ENCODE assay signal across 8 mouse cellular contexts in the genomic region with DNA sequence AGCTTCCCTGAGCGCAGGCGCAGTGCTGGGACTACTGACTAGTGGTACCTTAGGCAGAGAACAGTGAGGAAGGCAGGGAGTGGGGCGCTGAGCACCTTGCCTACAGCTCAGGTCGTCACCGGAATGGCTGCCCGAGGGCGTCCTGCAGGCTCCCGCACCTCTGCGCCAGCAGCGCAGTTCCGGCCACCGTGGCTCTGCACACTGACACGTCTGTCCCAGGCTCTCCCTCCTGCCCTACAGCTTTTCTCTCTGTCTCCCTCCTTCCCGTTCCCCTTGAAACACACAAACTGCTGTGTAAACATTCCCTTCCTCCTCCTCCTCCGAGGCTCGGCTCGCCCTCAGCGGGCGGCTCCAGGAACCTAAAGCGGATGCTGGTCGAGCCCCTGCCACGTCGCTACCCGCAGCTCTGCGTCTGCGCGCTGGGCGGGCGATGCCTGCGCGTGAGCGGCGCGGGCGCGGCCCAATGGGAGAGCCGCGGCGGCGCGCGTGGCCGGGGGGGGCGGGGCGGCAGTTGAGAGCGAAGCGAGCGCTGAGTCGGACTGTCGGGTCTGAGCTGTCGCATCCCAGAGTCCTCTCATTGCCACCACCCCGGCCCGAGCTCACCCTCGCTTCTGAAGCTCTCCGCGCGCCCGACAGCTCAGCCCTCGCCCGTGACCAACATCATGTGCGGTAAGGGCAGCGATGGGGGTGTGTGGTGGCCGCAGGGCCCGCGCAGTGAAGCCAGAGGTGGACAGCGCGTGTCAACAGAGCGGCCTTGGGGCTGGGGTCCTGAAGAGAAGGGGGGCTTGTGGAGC. TPM values are rescaled to one million over a fixed set of nuclear protein-coding genes. Genes with fewer than 3 reads are reported as not detected.
DNase-seq lines count a peak whose midpoint lies in the region; ATAC-seq and TF ChIP-seq lines count a peak whose summit lies in the region.

A gene (plus strand): TSS at position 510 of the 794 bp plus-strand sequence.

- TF ChIP-seq CTCF in bone marrow, adult 2 months (IDR thresholded peaks at IDR 0.05; ENCODE audit: control insufficient read depth, insufficient read depth, low read length): peak; percentile 17; the same call in 1 of the 2 replicates

- no peaks in the 10 kb centered on the region for H3K36me3 ChIP-seq in embryonic facial prominence, embryonic 15.5 days
- H3K36me3 ChIP-seq in kidney, embryonic 14.5 days (ENCODE audit: control insufficient read depth, insufficient read depth, low read length): peaks cover 2% of the 10 kb centered on the region; the same call in 1 of the 2 replicates
- peaks cover under 1% of the 10 kb centered on the region for H3K36me3 ChIP-seq in limb, embryonic 15.5 days

- peak within 1 kb of the TSS; percentile 96 for H3K27ac ChIP-seq in bone marrow, adult 2 months (ENCODE audit: control insufficient read depth, insufficient read depth, low read depth, low read length, poor library complexity)
- peak within 1 kb of the TSS; percentile 100 for H3K27ac ChIP-seq in embryonic facial prominence, embryonic 15.5 days (replicated peaks)
- H3K27ac ChIP-seq in kidney, embryonic 14.5 days (ENCODE audit: low read depth, low read length): peak within 1 kb of the TSS; percentile 97
- peak within 1 kb of the TSS; percentile 100 for H3K27ac ChIP-seq in limb, embryonic 15.5 days

- no peaks in the 10 kb centered on the region for H3K9me3 ChIP-seq in embryonic facial prominence, embryonic 15.5 days (replicated peaks)
- no peaks in the 10 kb centered on the region for H3K9me3 ChIP-seq in kidney, embryonic 14.5 days (ENCODE audit: control insufficient read depth, low read length)
- H3K9me3 ChIP-seq in limb, embryonic 15.5 days: no peaks in the 10 kb centered on the region

- ATAC-seq in embryonic facial prominence, embryonic 15.5 days (ENCODE audit: insufficient number of reproducible peaks, low FRiP score, low TSS enrichment, low read depth): peak; percentile 98
- peak; percentile 98 for ATAC-seq in kidney, embryonic 14.5 days (ENCODE audit: low FRiP score, low TSS enrichment)
- ATAC-seq in limb, embryonic 15.5 days (ENCODE audit: insufficient number of reproducible peaks, low FRiP score, low TSS enrichment, low read depth): peak; percentile 98

- peaks cover 5% of the 10 kb centered on the region; the same call in 1 of the 2 replicates for H3K4me1 ChIP-seq in bone marrow, adult 2 months (ENCODE audit: control insufficient read depth, insufficient read depth, low read length)
- peaks cover 21% of the 10 kb centered on the region for H3K4me1 ChIP-seq in embryonic facial prominence, embryonic 15.5 days
- H3K4me1 ChIP-seq in kidney, embryonic 14.5 days (ENCODE audit: control insufficient read depth, insufficient read depth, low read length): peaks cover 6% of the 10 kb centered on the region
- H3K4me1 ChIP-seq in limb, embryonic 15.5 days: peaks cover 15% of the 10 kb centered on the region

- H3K4me2 ChIP-seq in embryonic facial prominence, embryonic 15.5 days (replicated peaks): peak within 1 kb of the TSS; percentile 61
- peak within 1 kb of the TSS; percentile 65 for H3K4me2 ChIP-seq in kidney, embryonic 14.5 days (replicated peaks; ENCODE audit: low read depth, low read length)
- peak within 1 kb of the TSS; percentile 63 for H3K4me2 ChIP-seq in limb, embryonic 15.5 days

- peak; percentile 89 for TF ChIP-seq POLR2A in bone marrow, adult 2 months (IDR thresholded peaks at IDR 0.05; ENCODE audit: borderline replicate concordance, control insufficient read depth, low read depth, low read length)

- peak within 1 kb of the TSS; percentile 94 for H3K9ac ChIP-seq in embryonic facial prominence, embryonic 15.5 days
- H3K9ac ChIP-seq in kidney, embryonic 14.5 days (ENCODE audit: low read depth, low read length): peak within 1 kb of the TSS; percentile 91
- peak within 1 kb of the TSS; percentile 96 for H3K9ac ChIP-seq in limb, embryonic 15.5 days

- DNase-seq in 416B (ENCODE audit: low read depth): peak; percentile 94
- peak; percentile 95 to 97 for DNase-seq in heart, adult 9 months (ENCODE audit: low spot score in 2 of 2)
- DNase-seq in monocyte, adult 2 months (ENCODE audit: low read depth in 1 of 2, low spot score in 2 of 2): peak; percentile 80 to 92
- DNase-seq in spleen, postnatal 36 days (ENCODE audit: low spot score in 2 of 2): peak; percentile 95

- H3K27me3 ChIP-seq in embryonic facial prominence, embryonic 15.5 days: no peaks in the 10 kb centered on the region
- H3K27me3 ChIP-seq in kidney, embryonic 14.5 days (ENCODE audit: control insufficient read depth, insufficient read depth, low read length): no peaks in the 10 kb centered on the region
- no peaks in the 10 kb centered on the region for H3K27me3 ChIP-seq in limb, embryonic 15.5 days

- WGBS in bone marrow, adult 2 months: under 1% methylated on average over 67 of the region's 68 CpGs
- under 1% methylated on average over 61 of the region's 68 CpGs for WGBS in embryonic facial prominence, embryonic 15.5 days
- under 1% methylated on average over 68 of the region's 68 CpGs for WGBS in kidney, embryonic 14.5 days
- under 1% methylated on average over 68 of the region's 68 CpGs for WGBS in limb, embryonic 15.5 days

- H3K4me3 ChIP-seq in bone marrow, adult 2 months (replicated peaks; ENCODE audit: control insufficient read depth, low read depth, low read length): peak within 1 kb of the TSS; percentile 95
- peak within 1 kb of the TSS; percentile 95 for H3K4me3 ChIP-seq in embryonic facial prominence, embryonic 15.5 days (replicated peaks)
- H3K4me3 ChIP-seq in kidney, embryonic 14.5 days (ENCODE audit: low read length): peak within 1 kb of the TSS; percentile 98
- H3K4me3 ChIP-seq in limb, embryonic 15.5 days: peak within 1 kb of the TSS; percentile 94

RNA-seq across cellular contexts. Expression of the gene that starts here (rescaled TPM):
- polyA plus RNA-seq in bone marrow, adult 2 months (2011; ENCODE audit: insufficient read depth, insufficient read length, low replicate concordance, missing spikeins): 6.1 and 11.5 TPM in 2 replicates
- polyA plus RNA-seq in embryonic facial prominence, embryonic 15.5 days (2015; fragmentation: Nextera tagmentation; extraction: Ambion mirVana): 19.0 and 20.4 TPM in 2 replicates
- 16.8 and 22.3 TPM in 2 replicates for polyA plus RNA-seq in kidney, embryonic 14.5 days (2014; fragmentation: Nextera tagmentation; extraction: Ambion mirVana)
- polyA plus RNA-seq in limb, embryonic 15.5 days (2015; fragmentation: Nextera tagmentation; extraction: Ambion mirVana): 21.0 and 22.5 TPM in 2 replicates

Comparison
In these comparisons a context has a peak if more than half of its experiments do, and no peak if none do; other contexts are left out.
1. Peak in every context shown above with its lines: DNase-seq, ATAC-seq, H3K4me3 ChIP-seq and H3K27ac ChIP-seq.